Mouse (Mus musculus) Muller cell, postnatal 12 days (primary cell): ENCODE results near the gene Tex13c3.
"Not testable (repeated sequence)": the region's sequence is repeated elsewhere in the genome, so short reads cannot be mapped to it uniquely, and the experiment has no call there.

Source experiments
- DNase-seq: peaks from one replicate; pipeline ENCODE4 v3.0.0-alpha.2; 2015; ENCODE audit errors: inconsistent ontology term

Tex13c3 gene

DNA sequence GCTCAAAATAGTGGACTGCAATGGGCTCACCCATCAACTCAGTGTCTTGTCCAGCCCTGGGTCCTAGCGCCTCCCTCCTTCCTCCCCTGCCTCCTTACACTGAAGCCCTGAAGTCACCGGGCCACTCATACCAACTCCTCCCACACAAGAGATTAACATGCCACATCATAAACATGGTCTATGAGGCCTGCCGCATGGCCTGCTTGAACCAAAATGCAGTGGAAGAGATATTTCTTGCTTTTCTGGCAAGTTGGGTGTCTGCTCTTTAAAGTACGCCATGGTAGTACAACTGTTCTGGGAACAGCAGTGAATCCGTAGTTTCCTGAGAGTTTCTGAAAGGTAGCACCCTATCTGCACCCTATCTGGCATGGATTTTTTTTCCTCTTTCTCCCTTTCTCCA lies at the start of gene Tex13c3:
Gene Tex13c3 (minus strand): TSS at position 101 of the 400 bp plus-strand sequence.
- not testable (repeated sequence) for DNase-seq

DNA sequence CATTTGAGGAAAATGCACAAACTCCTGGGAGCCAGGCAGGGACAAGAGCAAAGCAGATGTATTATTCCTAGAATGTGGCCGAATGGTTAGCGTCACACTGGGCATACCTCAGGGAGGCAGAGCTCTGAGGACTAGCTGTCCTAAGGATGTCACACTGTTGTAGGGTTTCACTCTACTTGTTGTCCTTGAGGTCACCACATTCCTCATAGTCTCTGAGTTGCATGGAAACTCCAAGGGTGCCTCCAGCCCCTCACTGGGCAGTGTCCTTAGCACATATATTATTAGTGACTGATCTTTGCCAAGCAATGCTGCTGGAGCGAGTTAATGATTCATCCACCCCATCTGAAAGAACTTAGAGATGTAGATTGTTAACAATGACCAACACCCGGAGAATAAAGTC lies 8.6 kb upstream of the Tex13c3 start:
- DNase-seq, result no peak
